Mouse (Mus musculus): Measurements from ENCODE around the gene Clcn7.

- TF ChIP-seq CTCF (IDR thresholded peaks at IDR 0.05) (no peak), POLR2A (IDR thresholded peaks at IDR 0.05; ENCODE audit: insufficient read depth, low read depth, low read length) (no peak)
Observed at GRCm38 (mm10) chr17:25184961-25185360, 51.8 kb downstream of the Clcn7 start.
